In the genomic region with DNA sequence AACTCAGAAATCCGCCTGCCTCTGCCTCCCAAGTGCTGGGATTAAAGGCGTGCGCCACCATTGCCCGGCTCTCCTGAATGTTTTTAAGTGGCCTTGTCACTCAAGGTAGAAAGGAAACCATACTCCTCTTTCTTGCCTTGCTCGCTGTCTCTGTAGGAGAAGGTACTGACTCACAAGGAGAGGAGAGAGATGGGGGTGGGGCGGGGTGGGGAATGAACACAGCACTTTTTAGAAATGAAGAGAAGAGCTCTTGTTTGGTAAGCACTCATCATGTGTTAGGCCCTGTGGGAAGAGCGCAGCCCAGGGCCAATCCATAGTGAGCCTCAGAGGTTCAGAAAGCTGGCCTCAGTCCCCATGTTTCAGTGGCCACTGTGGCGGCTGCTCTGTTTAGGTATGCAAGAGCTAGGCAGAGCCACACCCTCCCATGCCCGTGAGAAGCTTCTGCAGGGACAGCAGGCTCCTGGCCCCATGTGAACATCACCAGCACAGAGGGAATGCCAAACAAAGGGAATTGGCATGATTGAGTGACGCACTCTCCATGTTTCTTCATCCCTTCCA, we compare ENCODE assay signal across 23 mouse cellular contexts.
DNase-seq lines count a peak whose midpoint lies in the region; ATAC-seq and TF ChIP-seq lines count a peak whose summit lies in the region.
"Had no signal": no experiment of that assay in that cellular context is flagged by ENCODE, and none has a peak within 500 bp of the region (broad histone marks: within the 10 kb centered on the region; RNA-seq: fewer than 3 reads in every experiment).

No protein-coding gene starts in this region.

- no peaks in the 10 kb centered on the region for H3K36me3 ChIP-seq in forebrain, embryonic 16.5 days (ENCODE audit: control insufficient read depth, insufficient read depth)
- no peaks in the 10 kb centered on the region for H3K36me3 ChIP-seq in forebrain, embryonic 11.5 days (ENCODE audit: control insufficient read depth, insufficient read depth, low read length)
- no peaks in the 10 kb centered on the region for H3K36me3 ChIP-seq in stomach, embryonic 15.5 days
- H3K36me3 ChIP-seq in stomach, postnatal 0 days (ENCODE audit: control insufficient read depth, insufficient read depth, low read length): no peaks in the 10 kb centered on the region
- H3K36me3 ChIP-seq in liver, embryonic 13.5 days: no peaks in the 10 kb centered on the region
- H3K36me3 ChIP-seq: forebrain, embryonic 10.5 days; hindbrain, embryonic 15.5 days; limb, embryonic 12.5 days; midbrain, embryonic 10.5 days; neural tube, embryonic 13.5 days had no signal

- 88% methylated on average over 9 of the region's 10 CpGs for WGBS in forebrain, embryonic 16.5 days
- 91% methylated on average over 10 of the region's 10 CpGs for WGBS in forebrain, embryonic 11.5 days
- 82% methylated on average over 10 of the region's 10 CpGs for WGBS in stomach, embryonic 15.5 days
- 88% methylated on average over 10 of the region's 10 CpGs for WGBS in stomach, postnatal 0 days
- WGBS in liver, embryonic 13.5 days (ENCODE audit: insufficient replicate concordance): 56% methylated on average over 10 of the region's 10 CpGs

- 0 out of 2 replicates have a peak, but pooled peaks have one; percentile 18 for ATAC-seq in forebrain, embryonic 16.5 days
- ATAC-seq in forebrain, embryonic 11.5 days (replicated peaks; ENCODE audit: low FRiP score): no peak
- ATAC-seq in stomach, embryonic 15.5 days (ENCODE audit: insufficient read depth, low FRiP score, low read depth): peak; percentile 34; the same call in 1 of the 2 replicates
- no peak for ATAC-seq in stomach, postnatal 0 days (ENCODE audit: low FRiP score, low TSS enrichment)
- ATAC-seq in liver, embryonic 13.5 days (ENCODE audit: low read depth): peak; percentile 69
- ATAC-seq in monocyte, adult 5-6 weeks (replicated peaks; ENCODE audit: insufficient number of reproducible peaks, low FRiP score, low TSS enrichment, poor library complexity, severe bottlenecking): no peak
- ATAC-seq: intestine, embryonic 16.5 days had no signal

- TF ChIP-seq EP300 in stomach, postnatal 0 days (optimal IDR thresholded peaks at IDR 0.05): no peak

- H3K4me3 ChIP-seq in forebrain, embryonic 16.5 days (replicated peaks; ENCODE audit: low read length): no peak overlapping the region
- H3K4me3 ChIP-seq in forebrain, embryonic 11.5 days (ENCODE audit: low read depth, low read length): no peak overlapping the region
- no peak overlapping the region for H3K4me3 ChIP-seq in stomach, embryonic 15.5 days (replicated peaks)
- H3K4me3 ChIP-seq in stomach, postnatal 0 days (ENCODE audit: low read depth, low read length): no peak overlapping the region
- H3K4me3 ChIP-seq in liver, embryonic 13.5 days (replicated peaks): no peak overlapping the region
- H3K4me3 ChIP-seq: forebrain, embryonic 10.5 days; hindbrain, embryonic 15.5 days; limb, embryonic 12.5 days; midbrain, embryonic 10.5 days; neural tube, embryonic 13.5 days had no signal

- no peak overlapping the region for H3K4me2 ChIP-seq in forebrain, embryonic 16.5 days (ENCODE audit: low read length)
- no peak overlapping the region for H3K4me2 ChIP-seq in forebrain, embryonic 11.5 days (ENCODE audit: low read depth, low read length, severe bottlenecking)
- no peak overlapping the region for H3K4me2 ChIP-seq in stomach, embryonic 15.5 days
- H3K4me2 ChIP-seq in stomach, postnatal 0 days (replicated peaks; ENCODE audit: low read depth): no peak overlapping the region
- H3K4me2 ChIP-seq in liver, embryonic 13.5 days: peak overlapping the region; percentile 35
- H3K4me2 ChIP-seq: hindbrain, embryonic 15.5 days; limb, embryonic 12.5 days; lung, embryonic 14.5 days; neural tube, embryonic 13.5 days had no signal

- no peaks in the 10 kb centered on the region for H3K27me3 ChIP-seq in forebrain, embryonic 16.5 days (replicated peaks; ENCODE audit: control insufficient read depth, insufficient read depth, low read length)
- no peaks in the 10 kb centered on the region for H3K27me3 ChIP-seq in forebrain, embryonic 11.5 days (ENCODE audit: control insufficient read depth, insufficient read depth, low read length)
- no peaks in the 10 kb centered on the region for H3K27me3 ChIP-seq in stomach, embryonic 15.5 days (replicated peaks)
- no peaks in the 10 kb centered on the region for H3K27me3 ChIP-seq in stomach, postnatal 0 days (ENCODE audit: control insufficient read depth, insufficient read depth, low read length)
- H3K27me3 ChIP-seq in liver, embryonic 13.5 days: no peaks in the 10 kb centered on the region
- H3K27me3 ChIP-seq: hindbrain, embryonic 15.5 days; limb, embryonic 12.5 days; neural tube, embryonic 13.5 days had no signal

- no peak overlapping the region for H3K27ac ChIP-seq in forebrain, embryonic 16.5 days (ENCODE audit: low read length)
- H3K27ac ChIP-seq in forebrain, embryonic 11.5 days (ENCODE audit: low read depth, low read length): no peak overlapping the region
- no peak overlapping the region for H3K27ac ChIP-seq in stomach, embryonic 15.5 days
- no peak overlapping the region for H3K27ac ChIP-seq in stomach, postnatal 0 days (replicated peaks)
- peak overlapping the region; percentile 86 for H3K27ac ChIP-seq in liver, embryonic 13.5 days
- H3K27ac ChIP-seq: forebrain, embryonic 10.5 days; hindbrain, embryonic 15.5 days; kidney, postnatal 0 days; limb, embryonic 12.5 days; midbrain, embryonic 10.5 days; neural tube, embryonic 13.5 days had no signal

- no peak for TF ChIP-seq CTCF in stomach, postnatal 0 days (IDR thresholded peaks at IDR 0.05; ENCODE audit: low read depth)

- no peaks in the 10 kb centered on the region for H3K9me3 ChIP-seq in forebrain, embryonic 16.5 days (ENCODE audit: control insufficient read depth, low read length)
- no peaks in the 10 kb centered on the region for H3K9me3 ChIP-seq in forebrain, embryonic 11.5 days (ENCODE audit: control insufficient read depth, low read length)
- no peaks in the 10 kb centered on the region for H3K9me3 ChIP-seq in stomach, embryonic 15.5 days
- no peaks in the 10 kb centered on the region for H3K9me3 ChIP-seq in stomach, postnatal 0 days (ENCODE audit: control insufficient read depth, low read length)
- H3K9me3 ChIP-seq in liver, embryonic 13.5 days (replicated peaks): no peaks in the 10 kb centered on the region
- H3K9me3 ChIP-seq: forebrain, embryonic 10.5 days; hindbrain, embryonic 15.5 days; limb, embryonic 12.5 days; midbrain, embryonic 10.5 days; neural tube, embryonic 13.5 days had no signal

- H3K4me1 ChIP-seq in forebrain, embryonic 16.5 days (replicated peaks; ENCODE audit: control insufficient read depth, insufficient read depth, low read length): peaks cover 6% of the 10 kb centered on the region
- H3K4me1 ChIP-seq in forebrain, embryonic 11.5 days (replicated peaks; ENCODE audit: control insufficient read depth, insufficient read depth, low read length): peaks cover 6% of the 10 kb centered on the region; the same call in 1 of the 2 replicates
- H3K4me1 ChIP-seq in stomach, embryonic 15.5 days: no peaks in the 10 kb centered on the region
- H3K4me1 ChIP-seq in stomach, postnatal 0 days (replicated peaks; ENCODE audit: control insufficient read depth, insufficient read depth): no peaks in the 10 kb centered on the region
- H3K4me1 ChIP-seq in liver, embryonic 13.5 days (replicated peaks): peaks cover 88% of the 10 kb centered on the region

- no peak for DNase-seq in forebrain, embryonic 11.5 days (ENCODE audit: low spot score)
- no peak for DNase-seq in stomach, postnatal 0 days (ENCODE audit: low spot score)
- no peak for DNase-seq in liver, embryonic 13.5 days
- no peak for DNase-seq in ovary, postnatal 10 days (ENCODE audit: low spot score)
- no peak for DNase-seq in neural tube, embryonic 10.5 days (ENCODE audit: extremely low spot score, low spot score)
- DNase-seq: adrenal gland, postnatal 10 days; cerebellum, adult 11-12 months; embryo, embryonic 11 days; heart, adult 11 months; heart, postnatal 14 days; lung, embryonic 14.5 days; lung, postnatal 4 days; thymus, adult 2 months had no signal

- no peak overlapping the region for H3K9ac ChIP-seq in forebrain, embryonic 16.5 days (replicated peaks; ENCODE audit: low read depth, low read length)
- H3K9ac ChIP-seq in forebrain, embryonic 11.5 days (ENCODE audit: low read length): no peak overlapping the region
- no peak overlapping the region for H3K9ac ChIP-seq in stomach, embryonic 15.5 days
- H3K9ac ChIP-seq in stomach, postnatal 0 days (ENCODE audit: low read length): no peak overlapping the region
- peak overlapping the region; percentile 28; the same call in 1 of the 2 replicates for H3K9ac ChIP-seq in liver, embryonic 13.5 days
- H3K9ac ChIP-seq: hindbrain, embryonic 15.5 days; limb, embryonic 12.5 days; lung, embryonic 14.5 days; neural tube, embryonic 13.5 days had no signal

Comparison
In these comparisons a context has a peak if more than half of its experiments do, and no peak if none do; other contexts are left out.
1. ATAC-seq: peak in forebrain, embryonic 16.5 days (single experiment), stomach, embryonic 15.5 days (single experiment) and liver, embryonic 13.5 days (single experiment); none in forebrain, embryonic 11.5 days (single experiment), stomach, postnatal 0 days (single experiment) and monocyte, adult 5-6 weeks (single experiment).